Mouse (Mus musculus) natural killer cell, adult 2 months (primary cell): Measurements from ENCODE around the gene Cdrt4.

Experiments
- DNase-seq, 2 experiments: peaks; one replicate each; pipeline ENCODE4 v3.0.0; 2022; ENCODE audit warnings: low spot score in 2 of 2

Gene Cdrt4

DNA sequence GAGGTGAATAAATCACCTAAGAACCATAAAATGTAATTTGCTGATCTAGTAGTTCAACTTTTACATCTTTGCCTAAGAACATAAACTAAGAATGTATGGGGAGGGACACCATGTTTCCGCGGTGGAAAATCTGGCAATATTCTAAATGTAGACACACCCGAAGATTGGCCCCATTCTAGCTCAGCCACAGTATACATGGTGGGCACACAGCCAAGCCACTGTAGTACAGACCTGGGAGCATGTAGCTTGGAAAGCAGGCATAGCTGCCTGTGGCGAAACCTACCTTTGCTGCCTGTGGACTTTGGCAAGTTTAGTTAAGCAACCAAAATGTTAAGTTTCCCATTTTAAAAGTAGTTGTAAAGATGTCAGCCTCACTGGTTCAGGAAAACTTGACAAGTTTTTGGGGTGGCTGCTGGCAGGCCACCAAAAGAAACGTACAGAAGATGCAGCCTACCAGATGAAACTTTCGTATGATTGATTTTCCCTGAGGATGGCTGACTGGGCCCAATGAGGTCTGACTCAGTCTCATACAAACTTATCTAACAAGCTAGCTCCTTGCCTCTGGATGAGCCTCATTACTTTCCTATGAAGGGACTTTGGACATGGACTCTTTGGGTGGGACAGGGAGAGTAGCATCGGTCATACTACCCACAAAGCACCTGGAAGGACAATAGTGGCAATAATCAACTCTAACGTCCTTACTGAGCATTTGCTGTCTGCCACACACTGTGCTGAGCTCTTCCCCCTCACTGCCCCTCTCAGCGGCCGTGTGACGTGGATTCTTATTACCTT lies 84.6 kb downstream of the Cdrt4 start:
- no peak for DNase-seq

- no peak for DNase-seq
Measured at GRCm38 (mm10) chr11:63040002-63040661, 89.1 kb downstream of the Cdrt4 start.
